Mouse (Mus musculus): ENCODE data around the gene Gtf2f1. TPM values are rescaled to one million over a fixed set of nuclear protein-coding genes. Genes with fewer than 3 reads are reported as not detected.

Gene Gtf2f1
- polyA plus RNA-seq, 1 experiment, result 18.5 TPM

GRCm38 (mm10) chr17:56976531-56977390 is 34.3 kb downstream of the Gtf2f1 start:
- Histone ChIP-seq H3K27ac (ENCODE audit: insufficient read depth, low read length) (no peak overlapping the region), H3K36me3 (ENCODE audit: control insufficient read depth, insufficient read depth, low read length) (no peaks in the 10 kb centered on the region), H3K4me1 (ENCODE audit: control insufficient read depth, insufficient read depth, insufficient read length) (no peaks in the 10 kb centered on the region), H3K4me3 (ENCODE audit: extremely low read depth, insufficient read depth, insufficient read length) (no peak overlapping the region), H3K27me3 (ENCODE audit: control insufficient read depth, insufficient read depth, low read length) (no peaks in the 10 kb centered on the region)
- no peak for DNase-seq (ENCODE audit: low read depth in 1 of 2, low spot score in 2 of 2)
- WGBS, result 85% methylated on average over 8 of the region's 8 CpGs
- TF ChIP-seq POLR2A (IDR thresholded peaks at IDR 0.05; ENCODE audit: low read depth, low read length) (no peak), CTCF (IDR thresholded peaks at IDR 0.05; ENCODE audit: extremely low read depth, insufficient read depth, insufficient read length, insufficient replicate concordance) (no peak)

- Histone ChIP-seq H3K4me3 (ENCODE audit: extremely low read depth, insufficient read depth, insufficient read length) (no peak overlapping the region), H3K36me3 (ENCODE audit: control insufficient read depth, insufficient read depth, low read length) (no peaks in the 10 kb centered on the region), H3K27ac (ENCODE audit: insufficient read depth, low read length) (no peak overlapping the region), H3K27me3 (ENCODE audit: control insufficient read depth, insufficient read depth, low read length) (no peaks in the 10 kb centered on the region), H3K4me1 (ENCODE audit: control insufficient read depth, insufficient read depth, insufficient read length) (no peaks in the 10 kb centered on the region)
- DNase-seq (ENCODE audit: low read depth in 1 of 2, low spot score in 2 of 2), result no peak
- no peak for TF ChIP-seq CTCF (IDR thresholded peaks at IDR 0.05; ENCODE audit: extremely low read depth, insufficient read depth, insufficient read length, insufficient replicate concordance)
- no peak for TF ChIP-seq POLR2A (IDR thresholded peaks at IDR 0.05; ENCODE audit: low read depth, low read length)
- WGBS, result 78% methylated on average over 3 of the region's 3 CpGs
These were observed 35.7 kb downstream of the Gtf2f1 start for GRCm38 (mm10) chr17:56975391-56975790.

- no peak overlapping the region for H3K4me3 ChIP-seq (ENCODE audit: extremely low read depth, insufficient read depth, insufficient read length)
- no peak for DNase-seq (ENCODE audit: low read depth in 1 of 2, low spot score in 2 of 2)
- H3K27ac ChIP-seq (ENCODE audit: insufficient read depth, low read length), result no peak overlapping the region
- TF ChIP-seq POLR2A (IDR thresholded peaks at IDR 0.05; ENCODE audit: low read depth, low read length) (no peak), CTCF (IDR thresholded peaks at IDR 0.05; ENCODE audit: extremely low read depth, insufficient read depth, insufficient read length, insufficient replicate concordance) (no peak)
- no peaks in the 10 kb centered on the region for H3K36me3 ChIP-seq (ENCODE audit: control insufficient read depth, insufficient read depth, low read length)
- no peaks in the 10 kb centered on the region for H3K27me3 ChIP-seq (ENCODE audit: control insufficient read depth, insufficient read depth, low read length)
- H3K4me1 ChIP-seq (ENCODE audit: control insufficient read depth, insufficient read depth, insufficient read length), result no peaks in the 10 kb centered on the region
- WGBS, result 90% methylated on average over 5 of the region's 5 CpGs
These were observed 36.3 kb downstream of the Gtf2f1 start for GRCm38 (mm10) chr17:56974708-56975240.

- WGBS, result 81% methylated on average over 14 of the region's 14 CpGs
- TF ChIP-seq POLR2A (IDR thresholded peaks at IDR 0.05; ENCODE audit: low read depth, low read length) (no peak), CTCF (IDR thresholded peaks at IDR 0.05; ENCODE audit: extremely low read depth, insufficient read depth, insufficient read length, insufficient replicate concordance) (no peak)
These were observed 37.0 kb downstream of the Gtf2f1 start for GRCm38 (mm10) chr17:56973956-56974707.

GRCm38 (mm10) chr17:56970081-56970480 is 41.0 kb downstream of the Gtf2f1 start:
- H3K27ac ChIP-seq (ENCODE audit: insufficient read depth, low read length), result no peak overlapping the region
- H3K27me3 ChIP-seq (ENCODE audit: control insufficient read depth, insufficient read depth, low read length), result no peaks in the 10 kb centered on the region
- H3K4me3 ChIP-seq (ENCODE audit: extremely low read depth, insufficient read depth, insufficient read length), result no peak overlapping the region
- TF ChIP-seq CTCF (IDR thresholded peaks at IDR 0.05; ENCODE audit: extremely low read depth, insufficient read depth, insufficient read length, insufficient replicate concordance) (no peak), POLR2A (IDR thresholded peaks at IDR 0.05; ENCODE audit: low read depth, low read length) (no peak)
- H3K4me1 ChIP-seq (ENCODE audit: control insufficient read depth, insufficient read depth, insufficient read length), result no peaks in the 10 kb centered on the region
- H3K36me3 ChIP-seq (ENCODE audit: control insufficient read depth, insufficient read depth, low read length), result no peaks in the 10 kb centered on the region
- DNase-seq (ENCODE audit: low read depth in 1 of 2, low spot score in 2 of 2), result no peak
- WGBS, result 69% methylated on average over 5 of the region's 5 CpGs

More at GRCm38 (mm10) chr17:56973956-56974707, 37.0 kb downstream of the Gtf2f1 start:
- Histone ChIP-seq H3K4me1 (ENCODE audit: control insufficient read depth, insufficient read depth, insufficient read length) (no peaks in the 10 kb centered on the region), H3K36me3 (ENCODE audit: control insufficient read depth, insufficient read depth, low read length) (no peaks in the 10 kb centered on the region), H3K27me3 (ENCODE audit: control insufficient read depth, insufficient read depth, low read length) (no peaks in the 10 kb centered on the region), H3K27ac (ENCODE audit: insufficient read depth, low read length) (no peak overlapping the region), H3K4me3 (ENCODE audit: extremely low read depth, insufficient read depth, insufficient read length) (no peak overlapping the region)
- no peak for DNase-seq (ENCODE audit: low read depth in 1 of 2, low spot score in 2 of 2)

GRCm38 (mm10) chr17:56969321-56969720 is 41.8 kb downstream of the Gtf2f1 start:
- no peaks in the 10 kb centered on the region for H3K36me3 ChIP-seq (ENCODE audit: control insufficient read depth, insufficient read depth, low read length)
- DNase-seq (ENCODE audit: low read depth in 1 of 2, low spot score in 2 of 2), result no peak
- no peaks in the 10 kb centered on the region for H3K27me3 ChIP-seq (ENCODE audit: control insufficient read depth, insufficient read depth, low read length)
- TF ChIP-seq POLR2A (IDR thresholded peaks at IDR 0.05; ENCODE audit: low read depth, low read length) (no peak), CTCF (IDR thresholded peaks at IDR 0.05; ENCODE audit: extremely low read depth, insufficient read depth, insufficient read length, insufficient replicate concordance) (no peak)
- H3K4me3 ChIP-seq (ENCODE audit: extremely low read depth, insufficient read depth, insufficient read length), result no peak overlapping the region
- no peak overlapping the region for H3K27ac ChIP-seq (ENCODE audit: insufficient read depth, low read length)
- H3K4me1 ChIP-seq (ENCODE audit: control insufficient read depth, insufficient read depth, insufficient read length), result no peaks in the 10 kb centered on the region
- 62% methylated on average over 3 of the region's 3 CpGs for WGBS

Measured in spleen, adult 2 months (tissue).